Mouse (Mus musculus): ENCODE data around the gene Tmem144.

Tmem144 gene

DNA sequence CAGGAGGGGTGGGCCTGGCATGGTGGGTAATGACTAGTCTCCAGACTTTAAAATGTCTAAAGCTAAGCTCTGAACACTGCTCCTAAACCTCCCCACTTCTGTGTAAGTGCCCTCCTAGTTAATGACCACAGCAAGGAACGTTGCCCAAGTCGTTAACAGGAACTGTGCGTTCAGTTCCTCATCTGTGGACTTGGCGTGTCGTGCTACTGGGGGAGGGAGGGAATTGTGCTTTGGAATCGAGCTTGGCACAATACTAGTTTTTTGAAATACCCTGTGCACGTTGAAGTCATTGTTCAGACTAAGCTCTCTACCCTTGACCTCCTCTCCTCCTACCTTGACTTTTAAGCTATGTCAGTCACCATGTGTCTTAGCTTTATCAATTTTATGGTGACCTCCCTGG lies 12.3 kb upstream of the Tmem144 start:
- no peak for DNase-seq (ENCODE audit: low spot score)

DNA sequence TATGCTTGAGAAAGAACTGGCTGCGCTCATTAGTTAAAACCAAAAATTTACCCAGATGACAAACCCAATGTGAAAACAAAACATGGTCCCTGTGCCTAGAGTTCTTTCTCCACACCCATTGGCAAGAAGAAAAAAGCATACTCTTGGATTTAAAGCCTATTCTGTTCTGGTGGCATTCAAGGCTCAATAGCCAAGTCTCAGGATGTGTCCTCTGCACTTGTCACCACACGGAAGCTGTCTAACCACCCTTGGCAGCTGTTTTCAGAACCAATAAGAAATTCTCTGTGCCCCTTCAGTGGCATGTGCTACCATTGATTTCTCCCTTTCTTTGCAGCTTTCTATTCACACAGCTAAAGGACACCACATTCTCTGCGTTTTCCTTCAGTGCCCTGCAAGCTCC lies 5.6 kb upstream of the Tmem144 start:
- no peak for DNase-seq (ENCODE audit: low spot score)

DNA sequence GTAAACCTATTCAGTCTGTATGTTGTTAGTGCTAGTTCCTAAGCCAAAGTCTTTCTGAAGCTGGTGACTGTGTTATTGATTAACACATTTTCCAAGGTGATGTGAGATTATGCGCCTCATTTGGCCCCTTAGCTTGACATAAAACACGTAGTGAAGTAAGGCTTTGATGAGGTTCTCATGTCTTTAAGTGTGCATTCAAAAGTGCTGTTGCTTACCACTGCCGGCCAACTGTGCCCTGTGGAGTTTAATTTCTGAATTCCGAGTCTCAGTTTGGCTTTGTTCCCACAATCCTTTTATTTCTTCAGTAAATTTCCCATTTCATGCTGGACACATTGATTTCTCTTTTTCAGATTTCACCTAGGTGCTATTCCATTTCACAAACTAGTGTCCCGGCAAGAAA lies 5.2 kb upstream of the Tmem144 start:
- DNase-seq (ENCODE audit: low spot score), result no peak

DNA sequence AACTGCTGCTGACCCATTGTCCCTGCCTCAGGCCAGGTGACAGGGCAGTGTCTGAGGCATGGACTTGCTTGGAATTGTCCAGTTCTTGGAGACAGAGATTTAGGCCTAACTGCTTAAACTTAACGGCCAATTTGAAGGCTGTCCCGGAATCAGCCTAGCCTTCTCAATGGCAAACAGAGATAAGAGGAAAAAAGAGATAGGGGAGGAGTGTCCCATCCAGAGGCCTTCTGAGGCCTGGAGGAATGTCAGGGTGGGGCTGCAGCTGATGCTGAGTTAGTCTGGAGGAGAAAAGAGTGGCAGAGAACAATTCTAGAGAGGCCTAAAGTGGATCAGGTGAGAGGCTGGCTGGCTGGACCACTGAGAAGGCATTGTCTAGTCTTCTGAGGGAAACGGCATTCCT lies 465 bp downstream of the Tmem144 start:
- DNase-seq (ENCODE audit: low spot score), result no peak

DNA sequence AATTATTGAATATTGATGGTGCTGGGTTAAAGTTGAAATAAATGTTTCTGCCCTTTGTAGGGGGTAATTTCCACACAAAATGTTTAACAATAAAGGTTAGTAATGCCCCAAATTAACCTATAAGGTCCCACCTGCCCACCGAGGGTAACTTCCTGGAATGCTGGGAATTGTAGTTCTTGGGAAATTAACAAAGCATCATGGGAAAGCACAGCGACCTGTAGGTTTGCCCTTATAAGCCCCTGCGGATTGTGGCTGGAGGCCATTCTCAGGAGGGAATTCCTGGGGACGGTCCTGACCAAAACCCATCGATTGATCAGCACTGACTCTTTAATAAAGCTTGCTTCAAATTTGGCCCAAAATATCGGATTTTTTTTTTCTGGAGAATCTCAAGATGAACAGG lies 1.9 kb downstream of the Tmem144 start:
- no peak for DNase-seq (ENCODE audit: low spot score)

DNA sequence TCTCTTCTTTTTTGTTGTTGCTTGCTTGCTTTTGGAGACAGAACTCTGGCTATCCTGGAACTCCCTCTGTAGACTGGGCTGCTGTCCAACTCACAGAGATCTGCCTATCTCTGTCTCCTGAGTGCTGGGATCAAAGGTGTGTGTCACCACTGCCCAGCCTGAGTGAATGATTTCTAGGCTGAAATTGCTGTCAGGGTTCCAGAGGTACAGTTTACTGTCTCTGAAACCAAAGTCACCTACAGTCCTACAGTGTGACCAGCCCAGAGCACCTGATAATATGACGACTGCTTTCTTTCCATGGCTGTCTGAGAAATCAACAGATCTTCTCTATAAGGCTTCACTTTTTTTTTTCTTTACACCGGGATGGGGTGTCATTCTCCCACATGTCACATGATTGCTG lies 3.0 kb downstream of the Tmem144 start:
- no peak for DNase-seq (ENCODE audit: low spot score)

DNA sequence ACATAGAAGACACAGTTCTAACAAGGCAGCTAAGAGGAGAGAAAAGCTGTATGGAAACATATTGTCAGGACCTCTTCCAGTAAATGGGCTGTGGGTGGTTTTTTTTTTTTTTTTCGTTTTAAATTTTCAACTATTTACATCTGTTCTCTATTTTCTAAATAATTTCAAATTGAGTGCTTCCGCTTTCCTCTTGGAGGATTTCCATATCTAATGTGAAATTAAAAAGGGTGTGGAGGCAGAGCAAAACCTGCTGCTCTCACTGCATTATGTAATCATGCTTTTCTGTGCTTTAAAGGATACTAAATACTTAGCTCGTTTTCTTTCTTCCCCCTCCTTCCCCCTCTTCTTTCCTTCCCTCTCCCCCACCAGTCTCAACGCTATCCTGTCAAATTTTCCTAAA lies 3.7 kb downstream of the Tmem144 start:
- DNase-seq (ENCODE audit: low spot score), result no peak

DNA sequence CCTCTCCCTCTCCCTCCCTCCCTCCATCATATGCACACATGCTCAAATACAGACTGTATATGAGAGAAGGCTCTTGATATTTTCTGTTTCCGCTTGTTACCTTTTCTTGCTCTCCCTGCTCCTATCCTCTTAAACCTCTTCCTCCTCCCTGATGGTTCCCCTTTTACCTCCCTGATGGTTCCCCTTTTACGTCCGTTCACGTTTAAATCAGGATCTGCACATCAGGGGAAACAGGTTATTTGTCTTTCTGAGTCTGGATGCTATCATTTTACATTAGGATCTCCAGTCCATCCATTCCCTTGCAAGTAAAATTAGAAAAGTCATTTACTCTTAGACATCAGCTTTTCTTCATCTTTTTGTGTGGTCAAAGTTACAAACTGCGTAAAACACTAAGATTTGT lies 5.9 kb downstream of the Tmem144 start:
- no peak for DNase-seq (ENCODE audit: low spot score)

DNA sequence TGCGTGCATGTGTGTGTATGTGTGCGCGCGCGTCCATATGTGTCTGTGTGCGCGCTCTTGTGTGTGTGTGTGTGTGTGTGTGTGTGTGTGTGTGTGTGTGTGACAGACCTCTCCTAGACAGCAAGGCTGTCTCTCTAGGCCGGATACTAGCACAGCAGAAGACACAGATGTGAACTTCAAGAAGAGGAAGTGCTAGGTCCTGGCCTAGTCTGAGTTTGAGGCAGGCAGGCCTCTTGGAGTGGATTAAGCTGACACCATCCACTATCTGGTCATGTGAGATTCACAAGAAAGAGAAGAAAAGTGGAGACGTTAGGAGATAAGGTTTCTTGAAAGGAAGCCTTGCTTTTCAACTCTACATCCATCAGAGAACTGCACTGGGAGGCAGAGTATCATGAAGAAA lies 8.6 kb downstream of the Tmem144 start:
- no peak for DNase-seq (ENCODE audit: low spot score)

DNA sequence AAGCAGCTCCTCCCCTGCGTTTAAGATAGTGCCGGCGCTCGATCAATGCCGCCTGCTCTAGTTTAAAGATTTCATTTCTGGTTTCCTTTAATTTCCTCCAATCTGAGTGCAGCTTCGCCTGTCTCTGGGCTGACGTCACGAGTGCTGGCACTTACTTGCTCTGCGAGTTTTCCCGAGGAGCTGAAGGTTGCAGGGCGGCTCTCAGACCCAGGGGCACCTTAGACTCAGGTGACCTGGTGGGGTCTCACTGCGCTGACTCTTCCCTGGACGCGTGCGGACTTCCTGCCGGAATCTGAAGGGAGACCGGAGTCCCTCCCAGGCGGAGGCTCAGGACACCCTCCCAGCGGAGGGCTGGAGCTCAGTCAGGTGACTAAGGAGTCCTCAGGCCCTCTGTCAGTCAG lies 10.0 kb downstream of the Tmem144 start:
- peak; percentile 37 for DNase-seq (ENCODE audit: low spot score)

DNA sequence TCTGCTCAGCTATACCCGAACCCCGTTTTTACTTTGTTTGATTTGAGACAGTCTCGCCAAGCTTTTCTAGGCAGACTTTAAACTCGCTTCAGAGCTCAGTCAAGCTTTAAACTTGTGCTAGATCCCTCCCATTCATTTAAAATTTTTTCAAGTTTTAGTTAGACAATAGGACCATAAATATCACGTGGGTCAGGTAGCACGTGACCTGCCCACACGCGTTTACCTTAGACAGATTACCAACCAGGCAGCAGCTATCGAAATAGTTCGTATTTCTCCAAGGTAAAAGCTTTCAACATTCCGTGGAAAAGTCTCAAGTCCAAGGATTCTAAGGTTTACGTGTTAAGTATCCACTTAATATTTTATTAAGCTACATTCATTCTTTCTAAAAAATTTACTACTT lies 10.4 kb downstream of the Tmem144 start:
- DNase-seq (ENCODE audit: low spot score), result peak; percentile 33

DNA sequence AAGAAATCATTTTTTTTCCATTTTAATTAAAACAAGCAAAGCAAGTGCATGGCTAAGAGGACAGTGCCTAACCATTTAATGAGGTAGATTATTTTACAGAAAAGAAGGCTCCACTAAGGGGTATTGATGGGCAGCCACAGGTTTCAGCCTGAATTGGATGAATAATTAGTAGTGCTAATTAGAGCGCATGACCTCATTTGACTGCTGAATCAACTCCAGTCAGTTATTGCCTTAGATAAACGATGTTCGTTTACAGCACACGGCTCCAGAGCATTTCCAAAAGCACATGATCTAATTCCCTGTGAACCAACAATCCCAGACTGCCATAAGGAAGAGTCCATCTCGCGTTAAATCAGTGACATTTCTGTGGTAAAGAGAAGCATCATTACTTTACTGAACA lies 11.1 kb downstream of the Tmem144 start:
- DNase-seq (ENCODE audit: low spot score), result no peak

DNA sequence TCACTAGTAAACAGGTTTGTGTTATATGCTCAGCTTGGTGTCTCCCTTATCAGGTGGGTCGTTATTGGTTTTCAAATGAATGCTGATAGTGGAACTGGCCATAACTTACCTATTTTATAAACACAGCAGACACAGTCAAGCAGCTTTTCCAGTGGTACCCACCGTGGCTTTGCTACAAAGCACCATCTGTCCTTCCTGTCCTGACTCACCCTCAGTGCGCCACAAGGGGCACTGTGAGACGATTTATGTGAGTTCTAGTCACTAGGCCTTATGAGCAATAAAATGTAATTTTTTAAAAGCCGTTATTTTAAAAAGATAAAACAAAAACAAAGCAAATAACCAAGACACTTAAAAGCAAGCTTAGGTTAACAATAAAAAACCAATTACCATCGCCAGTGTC lies 13.8 kb downstream of the Tmem144 start:
- DNase-seq (ENCODE audit: low spot score), result no peak

DNA sequence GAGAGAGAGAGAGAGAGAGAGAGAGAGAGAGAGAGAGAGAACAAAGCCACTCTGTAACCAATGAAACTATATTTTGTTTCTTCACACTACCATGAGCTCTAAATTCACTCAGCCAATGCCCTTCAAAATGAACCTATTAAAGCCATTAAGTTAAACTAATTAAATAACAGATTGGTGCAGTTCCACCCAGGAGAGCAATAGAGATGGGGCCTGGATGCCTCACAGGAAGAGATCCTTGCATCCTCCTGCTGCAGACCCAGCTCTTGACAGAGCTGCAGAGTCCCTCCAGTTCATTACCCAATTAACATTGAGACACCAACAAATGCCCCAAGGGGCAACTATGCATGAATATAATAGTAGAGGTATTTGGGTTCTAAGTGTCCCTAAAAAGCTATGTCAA lies 23.3 kb downstream of the Tmem144 start:
- DNase-seq (ENCODE audit: low spot score), result no peak

DNA sequence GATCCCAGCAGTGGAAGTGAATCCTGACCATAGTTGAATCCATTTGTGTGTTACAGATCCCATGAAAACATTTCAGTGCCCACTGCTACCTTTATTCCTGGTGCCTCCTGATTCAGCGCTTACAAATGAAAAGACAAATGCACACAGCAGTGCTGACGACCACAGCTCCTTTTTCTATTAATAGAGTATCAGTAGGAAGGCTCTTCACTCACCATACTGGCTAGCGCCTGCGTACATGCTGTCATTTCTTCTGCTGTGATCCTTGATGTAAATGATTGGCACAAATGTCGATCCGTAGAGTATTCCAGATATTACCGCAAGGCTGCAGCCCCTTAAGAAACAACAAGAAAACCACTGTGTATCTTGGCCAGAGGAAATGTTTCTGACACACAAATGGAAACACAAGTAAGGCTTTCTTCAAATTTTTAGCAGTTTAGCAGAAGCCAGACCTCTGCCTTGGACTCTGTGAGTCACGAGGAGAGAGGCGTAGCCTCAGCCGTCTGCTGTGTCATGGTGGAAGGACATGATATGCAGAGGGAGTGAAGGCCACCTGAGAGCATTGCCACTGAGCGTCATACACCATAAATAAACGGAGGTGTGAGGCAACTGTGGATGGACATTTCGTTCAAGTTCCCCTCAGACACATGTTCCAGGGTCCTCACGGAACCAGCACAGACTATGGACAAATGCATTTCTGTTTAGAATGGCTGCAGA lies 27.3 kb downstream of the Tmem144 start:
- no peak for DNase-seq (ENCODE audit: low spot score)

DNA sequence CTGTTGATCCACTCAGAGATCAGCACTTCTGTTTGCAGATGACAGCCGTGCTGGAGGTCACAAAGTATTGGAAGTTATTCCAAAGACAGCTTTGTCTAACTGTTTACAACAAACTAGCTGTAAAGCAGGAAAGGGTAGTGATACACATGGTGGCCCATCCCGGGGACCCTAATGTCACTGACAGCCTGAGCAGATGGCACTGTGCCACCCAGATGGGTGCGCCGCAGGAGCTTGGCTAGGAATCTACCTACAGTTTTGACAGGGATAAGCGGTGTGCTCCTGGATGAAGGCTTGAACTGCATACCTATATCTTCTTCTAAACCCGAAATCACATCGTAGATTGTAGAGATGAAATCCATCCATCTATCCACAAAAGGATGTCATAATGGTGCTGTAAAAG lies 29.4 kb downstream of the Tmem144 start:
- DNase-seq (ENCODE audit: low spot score), result no peak

DNA sequence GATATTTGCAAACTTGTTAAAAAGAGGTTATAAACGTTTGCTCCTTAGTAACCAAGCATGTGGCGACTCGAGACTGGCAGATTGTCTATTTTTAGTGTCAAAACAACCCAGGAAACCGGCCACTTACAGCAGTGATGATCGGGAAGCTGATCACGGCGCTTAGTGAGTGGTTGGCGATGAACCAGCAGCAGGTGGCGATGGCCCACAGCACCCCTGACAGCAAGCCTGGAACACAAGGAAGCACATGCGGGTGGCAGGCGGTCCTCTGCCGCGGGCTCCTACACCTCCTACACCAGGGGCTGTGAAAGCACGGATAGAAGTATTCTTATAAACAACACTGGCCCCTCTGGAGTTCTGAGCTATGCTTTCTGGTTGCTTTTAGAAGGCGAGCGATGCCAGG lies 31.4 kb downstream of the Tmem144 start:
- DNase-seq (ENCODE audit: low spot score), result no peak

DNA sequence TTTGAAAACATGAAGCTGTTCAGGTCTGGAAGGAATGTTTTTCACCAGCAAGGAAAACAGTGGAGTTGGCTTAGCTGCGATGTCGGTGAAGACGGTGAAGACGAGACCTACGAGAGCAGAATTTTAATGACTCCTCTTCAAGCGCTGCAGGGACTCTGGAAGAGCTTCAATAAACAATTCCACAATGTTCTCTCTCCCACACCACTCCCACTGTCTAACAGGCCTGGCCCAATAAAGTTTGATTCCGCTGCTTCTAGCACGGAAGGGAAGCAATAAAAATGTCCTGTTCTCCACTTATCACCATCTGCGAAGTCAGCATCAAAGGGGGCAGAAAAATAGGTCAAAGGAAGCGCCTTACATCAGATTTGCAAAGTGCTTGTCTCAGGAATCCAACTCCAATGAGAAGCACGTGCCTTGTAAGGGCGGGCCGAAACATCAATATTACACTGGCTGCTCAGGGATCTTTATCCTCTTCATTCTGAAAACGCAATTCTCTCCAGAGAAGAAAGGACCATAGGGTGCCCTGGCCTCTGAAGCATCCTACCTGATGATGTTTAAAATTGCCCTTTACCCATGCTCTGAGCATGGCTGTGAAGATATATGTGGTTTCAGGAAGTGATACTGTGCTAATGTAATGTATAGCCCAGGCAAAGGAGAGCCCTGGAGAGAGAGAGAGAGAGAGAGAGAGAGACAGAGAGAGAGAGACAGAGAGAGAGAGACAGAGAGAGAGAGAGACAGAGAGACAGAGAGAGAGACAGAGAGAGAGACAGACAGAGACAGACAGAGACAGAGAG lies 34.2 kb downstream of the Tmem144 start:
- no peak for DNase-seq (ENCODE audit: low spot score)

DNA sequence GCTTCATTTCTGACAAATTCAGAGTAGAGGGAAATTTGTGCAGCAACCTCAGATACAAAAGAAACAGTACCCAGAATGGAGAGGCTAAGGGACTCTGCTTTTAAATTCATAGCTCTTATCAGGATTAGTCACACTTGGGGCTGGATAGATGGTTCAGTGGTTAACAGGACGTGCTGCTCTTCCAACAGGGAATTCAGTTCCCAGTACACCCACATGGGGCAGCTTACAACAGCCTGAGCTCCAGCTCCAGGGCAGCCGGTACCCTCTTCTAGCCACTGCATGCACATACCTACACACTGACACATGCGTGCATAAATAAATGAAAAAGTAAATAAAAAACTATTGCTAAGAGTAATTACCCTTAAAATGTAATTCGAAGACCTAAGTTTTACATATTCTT lies 36.3 kb downstream of the Tmem144 start:
- DNase-seq (ENCODE audit: low spot score), result no peak

DNA sequence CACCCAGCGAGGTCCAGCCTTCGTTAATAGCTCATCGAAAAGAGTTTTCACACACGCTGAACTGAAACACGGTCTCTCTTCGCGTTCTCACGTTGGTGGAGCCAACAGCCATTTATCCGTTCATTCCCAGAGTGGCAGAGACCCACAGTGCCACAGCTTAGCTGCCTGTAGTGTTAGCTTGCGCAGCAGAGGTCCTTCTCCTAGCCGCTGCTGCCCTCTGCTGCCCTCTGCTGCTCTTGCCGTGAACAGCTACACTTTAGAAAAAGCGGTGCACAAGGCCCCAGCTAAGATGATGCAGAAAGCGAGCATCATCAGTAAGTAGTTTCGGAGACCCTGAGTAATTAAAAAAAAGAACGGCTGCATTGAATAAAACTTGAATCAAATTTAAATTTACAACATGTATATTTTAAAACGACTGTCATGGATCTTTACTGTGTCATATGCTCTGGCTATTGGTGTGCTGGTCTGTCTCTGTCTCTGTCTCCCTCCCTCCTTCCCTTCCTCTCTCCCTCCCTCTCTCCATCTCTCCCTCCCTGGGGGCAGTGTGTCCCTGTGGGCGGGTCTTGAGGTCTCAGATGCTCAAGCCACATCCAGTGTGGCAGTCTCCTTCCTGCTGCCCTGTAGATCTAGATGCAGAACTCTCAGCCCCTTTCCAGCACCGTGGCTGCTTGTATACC lies 38.6 kb downstream of the Tmem144 start:
- peak; percentile 48 for DNase-seq (ENCODE audit: low spot score)

DNA sequence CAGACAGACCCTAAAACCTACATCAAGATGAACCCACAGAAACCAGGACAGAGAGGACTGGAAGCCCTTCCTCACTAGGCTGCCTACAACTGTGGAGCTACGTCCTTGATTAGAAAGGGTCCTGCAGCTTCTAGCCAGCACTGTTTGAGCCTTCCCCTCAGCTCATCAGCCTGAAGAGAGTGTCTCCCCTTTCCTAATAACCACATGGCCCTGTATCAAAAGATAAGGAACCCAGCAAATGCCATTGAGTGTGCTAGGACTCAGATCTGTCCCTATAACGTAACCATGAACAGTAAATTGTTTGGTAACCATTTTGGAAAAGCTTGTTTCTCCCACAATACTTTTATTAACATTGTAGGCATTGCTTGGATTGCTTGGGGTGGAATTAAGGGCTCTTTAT lies 40.5 kb downstream of the Tmem144 start:
- DNase-seq (ENCODE audit: low spot score), result no peak

DNA sequence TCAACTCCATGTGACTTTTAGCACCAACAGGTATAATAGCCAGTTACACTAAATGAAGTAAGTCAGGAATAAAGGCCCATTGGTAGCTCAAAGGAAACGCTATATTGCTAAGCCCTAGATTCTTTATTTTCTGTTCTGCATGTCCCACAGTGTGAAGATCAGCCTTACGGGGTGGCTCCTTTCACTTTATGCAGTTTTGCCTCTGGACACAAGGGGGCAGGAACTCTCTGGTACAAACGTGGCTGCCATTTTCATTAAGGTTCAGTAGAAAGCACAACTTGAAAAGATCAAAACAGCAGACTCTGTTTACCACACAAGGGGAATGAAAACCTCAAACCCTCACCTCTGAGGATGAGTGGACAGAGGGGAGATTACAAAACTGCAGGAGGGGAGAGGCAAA lies 40.9 kb downstream of the Tmem144 start:
- peak; percentile 59 for DNase-seq (ENCODE audit: low spot score)

DNA sequence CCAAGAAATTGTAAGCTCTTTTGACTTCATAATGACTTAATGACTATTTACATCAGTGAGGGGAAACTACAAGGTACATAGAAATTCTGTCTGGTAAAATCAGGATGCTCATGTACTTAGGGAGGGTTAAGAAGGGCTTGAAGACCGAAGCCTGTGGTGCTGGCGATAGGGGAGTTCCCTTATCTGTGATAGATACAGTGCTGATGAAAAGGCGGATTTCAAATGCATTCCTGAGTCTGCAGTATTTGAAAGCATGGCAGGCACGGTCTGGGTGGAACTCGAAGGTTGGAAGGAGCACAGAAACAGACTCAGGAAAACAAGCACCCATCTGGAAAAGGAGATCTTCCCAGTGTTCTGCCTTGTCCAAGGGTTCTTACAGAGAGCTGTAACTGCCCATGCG lies 42.0 kb downstream of the Tmem144 start:
- DNase-seq (ENCODE audit: low spot score), result no peak

All from adipocyte (in vitro differentiated cells).